Mouse (Mus musculus): Measurements from ENCODE around the gene Pxt1. TPM values are rescaled to one million over a fixed set of nuclear protein-coding genes. Genes with fewer than 3 reads are reported as not detected.

Pxt1 gene
- 0.17 and 0.18 TPM in 2 replicates for polyA plus RNA-seq (2015; fragmentation: Nextera tagmentation; extraction: Ambion mirVana)

DNA sequence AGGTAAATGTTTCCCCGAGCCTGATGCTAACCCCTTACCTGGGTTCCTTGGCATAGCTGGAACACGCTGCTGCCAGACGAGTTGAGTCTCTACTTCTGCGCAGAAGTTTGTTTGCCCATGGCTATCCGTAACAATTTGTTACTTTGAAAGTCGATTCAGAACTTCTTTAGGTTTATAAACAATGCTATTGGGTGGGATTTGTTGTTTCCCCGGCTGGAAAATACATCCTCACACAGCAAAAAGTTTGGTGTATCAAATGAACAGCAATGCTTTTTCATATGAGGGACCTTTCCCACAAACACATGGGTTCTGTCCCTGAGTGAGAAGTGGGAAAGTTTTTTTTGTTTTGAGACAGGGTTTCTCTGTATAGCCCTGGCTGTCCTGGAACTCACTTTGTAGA lies at the start of gene Pxt1:
Pxt1 (minus strand) TSS at position 101 of the 400 bp plus-strand sequence.

DNA sequence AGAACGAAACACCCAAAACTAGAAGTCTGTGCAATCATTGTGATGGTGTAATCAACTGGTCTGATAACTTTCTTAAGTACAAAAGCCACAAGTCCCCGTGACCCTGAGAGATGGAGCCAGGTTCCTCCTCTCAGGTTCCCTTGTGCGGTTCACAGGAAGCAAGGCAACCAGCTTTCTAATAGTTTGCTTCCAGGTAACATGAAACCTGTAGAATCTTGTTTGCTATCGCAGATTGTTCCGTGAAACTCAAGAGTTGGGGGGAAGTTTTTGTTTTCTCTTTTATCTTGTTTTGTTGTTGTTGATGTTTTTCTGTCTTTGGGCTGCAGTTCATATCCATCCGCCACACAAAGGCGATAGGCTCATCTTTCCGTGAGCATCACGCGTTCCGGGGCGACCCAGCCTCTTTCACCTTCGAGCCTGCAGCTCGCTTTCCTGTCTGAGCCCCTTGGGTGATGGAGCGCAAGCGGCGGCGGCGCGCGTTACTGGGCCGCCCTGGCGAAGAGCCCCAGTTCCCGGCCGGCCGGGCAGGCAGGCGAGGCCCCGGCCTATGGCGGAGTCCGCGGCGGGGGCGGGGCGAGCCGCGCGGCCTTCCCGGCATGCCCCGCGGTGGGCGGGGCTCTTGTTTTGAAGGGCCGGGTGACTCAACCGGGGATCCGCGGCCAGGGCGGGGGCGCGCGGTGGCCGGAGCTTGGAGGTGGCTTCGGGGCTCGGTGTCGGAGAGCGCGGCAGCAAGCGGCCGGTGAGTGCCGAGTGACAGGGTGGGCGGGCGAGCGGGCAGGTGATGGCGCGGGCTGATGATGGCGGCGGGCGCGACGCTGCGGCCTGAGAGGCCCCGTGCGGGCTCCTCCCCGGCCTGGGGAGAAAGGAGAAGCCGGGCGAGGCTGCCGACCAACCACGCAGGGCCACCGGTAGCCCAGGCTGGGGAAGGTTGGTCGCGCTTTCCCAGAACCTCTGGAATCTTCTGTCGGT lies 8.5 kb upstream of the Pxt1 start, which contains the start of gene Kctd20:
Kctd20 (plus strand) TSS at position 120 of the 969 bp plus-strand sequence.

DNA sequence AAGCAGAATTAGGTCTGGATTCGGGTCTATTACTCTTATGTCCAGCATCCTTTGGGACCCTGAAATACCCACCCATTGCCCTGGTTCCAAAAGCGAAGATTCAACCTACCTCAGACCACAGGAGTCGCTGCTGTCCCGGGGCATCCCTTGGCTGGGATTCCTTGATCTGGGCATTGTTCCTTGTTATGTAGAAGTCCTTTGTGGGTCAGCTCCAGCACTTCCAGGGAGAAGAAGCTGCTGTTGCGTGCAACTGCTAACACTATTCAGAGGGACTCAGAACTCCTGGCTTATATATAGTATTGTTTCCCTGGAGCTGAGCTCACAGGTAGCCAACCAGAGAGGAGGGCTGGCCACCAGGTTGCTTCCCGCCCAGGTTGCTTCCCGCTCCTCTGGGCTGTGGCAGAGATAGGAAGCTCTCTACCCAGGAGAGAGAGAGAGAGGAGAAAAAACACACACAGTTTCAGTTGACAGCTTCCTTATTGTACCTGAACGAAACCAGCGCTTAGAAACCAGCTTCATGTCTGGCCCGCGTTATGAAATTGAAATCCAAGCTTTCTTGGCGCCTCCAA lies 28.5 kb downstream of the Pxt1 start, which contains the start of gene 4930539E08Rik:
4930539E08Rik (minus strand) TSS at position 265 of the 569 bp plus-strand sequence.

Other genes with a start within 250 kb of the Pxt1 start
- gene AC170998.1, start 217.8 kb downstream of the Pxt1 start, polyA plus RNA-seq (2015; fragmentation: Nextera tagmentation; extraction: Ambion mirVana): 1.1 and 1.6 TPM in 2 replicates
- 82.7 and 217 TPM in 2 replicates for gene Mapk13, start 174.5 kb downstream of the Pxt1 start, polyA plus RNA-seq (2015; fragmentation: Nextera tagmentation; extraction: Ambion mirVana)
- gene Brpf3, start 142.8 kb downstream of the Pxt1 start, polyA plus RNA-seq (2015; fragmentation: Nextera tagmentation; extraction: Ambion mirVana): 7.8 and 13.0 TPM in 2 replicates
- 0.05 and 0.21 TPM in 2 replicates for gene Pnpla1, start 85.4 kb downstream of the Pxt1 start, polyA plus RNA-seq (2015; fragmentation: Nextera tagmentation; extraction: Ambion mirVana)
- gene 4930539E08Rik, start 28.5 kb downstream of the Pxt1 start, polyA plus RNA-seq (2015; fragmentation: Nextera tagmentation; extraction: Ambion mirVana): 0.04 and 0.13 TPM in 2 replicates
- gene Kctd20, start 8.1 kb upstream of the Pxt1 start, polyA plus RNA-seq (2015; fragmentation: Nextera tagmentation; extraction: Ambion mirVana): 45.0 and 47.1 TPM in 2 replicates
- 49.9 and 60.7 TPM in 2 replicates for gene Stk38, start 64.2 kb upstream of the Pxt1 start, polyA plus RNA-seq (2015; fragmentation: Nextera tagmentation; extraction: Ambion mirVana)
- 299 and 319 TPM in 2 replicates for gene Srsf3, start 88.8 kb upstream of the Pxt1 start, polyA plus RNA-seq (2015; fragmentation: Nextera tagmentation; extraction: Ambion mirVana)
- 44.8 and 45.2 TPM in 2 replicates for gene Cdkn1a, start 147.1 kb upstream of the Pxt1 start, polyA plus RNA-seq (2015; fragmentation: Nextera tagmentation; extraction: Ambion mirVana)
- gene Rab44, start 170.3 kb upstream of the Pxt1 start, polyA plus RNA-seq (2015; fragmentation: Nextera tagmentation; extraction: Ambion mirVana): 0.81 and 1.2 TPM in 2 replicates